Mouse (Mus musculus) kidney, postnatal 36 days (tissue): Measurements from ENCODE around the gene Ksr2.

Source experiments
- DNase-seq, 2 experiments: peaks; one replicate each; pipeline ENCODE4 v3.0.0; 2021 to 2022; ENCODE audit warnings: mixed read lengths in 2 of 2

The Ksr2 gene

DNA sequence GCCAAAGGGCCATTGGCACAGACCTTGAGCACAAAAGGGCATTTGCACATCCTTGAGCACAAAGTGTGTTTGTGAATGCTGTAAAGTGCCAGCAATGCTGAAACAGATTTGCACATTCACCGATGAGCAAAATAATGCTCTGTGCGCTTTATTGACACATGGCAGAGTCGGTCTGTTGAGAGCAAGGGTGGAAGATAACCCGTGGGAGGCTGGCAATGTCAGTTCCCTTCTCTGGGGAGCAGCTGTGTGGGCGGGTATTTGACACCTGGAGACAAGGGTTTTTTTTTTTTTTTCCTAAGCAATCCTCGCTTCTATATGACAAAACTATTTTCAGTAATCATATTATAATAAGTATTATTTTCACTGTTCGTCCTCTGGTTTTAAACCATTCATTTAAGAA, 389.8 kb downstream of the Ksr2 start:
- no peak for DNase-seq

- no peak for DNase-seq
Observed at GRCm38 (mm10) chr5:117810930-117811329, 397.1 kb downstream of the Ksr2 start.

DNA sequence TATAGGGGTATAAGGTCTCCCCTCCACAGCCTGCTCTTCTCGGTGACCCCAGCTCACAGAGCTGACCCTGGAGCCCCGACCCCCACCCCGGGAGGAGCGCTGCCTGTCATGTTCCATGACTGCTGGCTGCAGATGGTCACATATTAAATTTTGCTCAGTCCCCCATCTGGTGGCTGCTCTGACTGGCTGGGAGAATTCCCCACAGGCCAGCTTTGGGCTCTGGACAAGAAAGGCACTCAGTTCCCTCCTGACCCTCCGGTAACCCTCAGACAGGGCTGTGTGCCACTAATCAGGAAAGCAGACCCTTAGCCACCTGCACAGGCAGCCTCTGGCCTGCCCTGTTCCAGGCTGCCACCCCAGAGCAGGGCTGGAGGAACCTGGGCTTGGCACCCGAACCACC, 405.0 kb downstream of the Ksr2 start:
- DNase-seq, result no peak

DNA sequence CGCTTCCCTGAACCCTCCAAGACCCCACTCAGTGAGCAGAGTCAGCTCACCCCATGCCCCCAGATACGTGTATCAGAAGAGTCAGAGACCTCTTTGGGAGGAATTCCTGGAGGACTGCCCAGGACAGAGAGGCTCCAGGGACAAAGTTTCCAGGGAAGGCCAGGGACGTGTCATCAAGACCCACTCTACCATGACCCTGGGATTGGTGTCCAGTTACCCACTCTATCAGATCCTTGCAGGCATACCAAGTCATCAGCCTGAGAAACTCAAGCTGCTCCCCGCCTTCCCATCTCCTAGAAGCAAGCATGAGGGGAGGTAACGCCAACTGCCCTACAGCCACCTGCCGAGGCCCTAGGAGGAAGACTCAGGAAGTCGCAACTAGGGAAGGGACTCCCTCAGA, 406.6 kb downstream of the Ksr2 start:
- DNase-seq, result no peak

DNA sequence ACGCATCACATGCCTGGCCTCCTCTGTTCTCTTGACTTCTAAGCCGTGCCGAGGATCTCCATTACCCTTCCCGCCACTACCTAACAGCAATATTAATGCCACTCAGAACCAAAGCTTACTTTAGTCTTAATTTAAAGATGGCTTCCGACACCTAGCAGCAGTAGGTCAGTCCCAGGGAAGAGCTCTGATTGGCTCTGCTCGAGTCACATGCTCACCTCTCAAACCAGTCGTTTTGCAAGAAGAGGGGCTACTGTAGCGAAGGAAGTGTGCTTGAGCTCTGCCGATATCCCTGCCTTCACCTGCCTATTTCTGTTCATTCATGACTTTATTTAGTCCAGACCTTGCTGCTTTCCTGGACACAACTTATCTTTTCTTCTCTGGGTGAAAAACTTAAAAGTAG, 410.0 kb downstream of the Ksr2 start:
- DNase-seq, result no peak

- DNase-seq, result no peak
Observed at GRCm38 (mm10) chr5:117824486-117824885, 410.7 kb downstream of the Ksr2 start.
